Mouse (Mus musculus) lung, postnatal 0 days (tissue): ENCODE measurements around the gene Ap2a1.

ENCODE experiments used
- CTCF ChIP-seq: IDR thresholded peaks from 2 replicates; pipeline ENCODE4 v1.5.1; 2016; ENCODE audit warnings: antibody characterized with exemption, mild to moderate bottlenecking
- EP300 ChIP-seq: IDR thresholded peaks from 2 replicates; pipeline ENCODE4 v1.6.1; 2016; ENCODE audit warnings: antibody characterized with exemption, mild to moderate bottlenecking, control low read depth

DNA sequence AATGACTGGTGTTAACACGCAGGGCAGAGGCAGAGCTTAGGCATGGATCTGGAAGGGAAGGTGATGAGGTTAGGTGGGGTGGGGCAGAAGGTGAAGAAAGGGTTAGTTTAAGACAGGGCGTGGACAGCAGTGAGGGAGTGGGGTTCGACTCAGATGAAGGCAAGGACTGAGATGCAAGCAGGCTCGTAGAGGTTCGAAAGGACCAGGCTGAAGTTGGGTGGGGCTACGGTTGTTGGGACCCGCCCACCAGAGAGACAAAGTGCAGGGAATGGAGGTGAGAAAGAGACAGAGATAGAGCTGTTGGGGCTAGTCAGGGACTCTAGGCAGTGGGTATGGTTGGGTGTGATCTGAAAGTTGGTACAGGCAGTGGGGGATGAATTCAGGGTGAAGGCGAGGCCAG, 33.0 kb upstream of the Ap2a1 start:
- no peak for TF ChIP-seq CTCF
- no peak for TF ChIP-seq EP300
